Mouse (Mus musculus) frontal cortex, postnatal 14 days (tissue): ENCODE results near the gene Shisa3.

ENCODE experiments used
- DNase-seq, 2 experiments: peaks; one replicate each; pipeline ENCODE4 v3.0.0; 2022; ENCODE audit warnings: low spot score in 2 of 2

The Shisa3 gene

DNA sequence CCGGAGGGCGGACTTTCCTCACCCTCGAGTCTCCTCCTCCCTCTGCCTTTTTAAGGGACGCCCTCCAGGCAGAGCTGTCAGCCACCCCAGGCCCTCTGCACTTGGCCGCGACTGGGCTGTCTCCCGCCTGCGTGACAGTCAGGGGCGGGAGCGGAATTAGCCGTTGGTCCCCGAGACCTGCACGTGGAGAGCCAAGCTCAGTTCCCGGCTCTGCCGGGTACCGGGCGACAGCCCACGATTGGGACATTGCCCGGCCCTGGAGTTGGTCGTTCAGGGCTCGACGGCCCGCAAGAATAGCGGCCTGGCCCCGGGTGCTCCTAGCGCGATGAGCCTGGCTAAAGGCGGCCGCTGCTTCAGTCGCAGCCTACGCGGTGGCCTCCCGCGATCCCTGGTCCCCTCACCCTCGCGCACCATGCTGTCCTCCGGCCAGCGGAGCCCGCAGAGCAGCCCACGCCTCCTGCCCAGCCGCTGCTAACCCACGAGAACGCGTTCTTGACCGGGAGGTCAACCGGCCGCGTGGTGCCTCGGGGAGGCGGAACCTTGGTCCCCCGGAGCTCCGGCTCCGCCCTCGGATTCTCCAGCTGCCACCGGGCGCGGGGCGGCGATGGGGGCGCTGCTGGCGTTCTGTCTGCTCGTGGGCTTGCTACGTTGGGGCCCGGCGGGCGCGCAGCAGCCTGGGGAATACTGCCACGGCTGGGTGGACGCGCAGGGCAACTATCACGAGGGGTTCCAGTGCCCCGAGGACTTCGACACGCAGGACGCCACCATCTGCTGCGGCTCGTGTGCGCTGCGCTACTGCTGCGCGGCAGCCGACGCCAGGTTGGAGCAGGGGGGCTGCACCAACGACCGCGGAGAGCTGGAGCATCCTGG, at the start of gene Shisa3:
Gene Shisa3, plus strand, starts transcription at position 79 of the 870 bp plus-strand sequence.
- DNase-seq, result no peak

DNA sequence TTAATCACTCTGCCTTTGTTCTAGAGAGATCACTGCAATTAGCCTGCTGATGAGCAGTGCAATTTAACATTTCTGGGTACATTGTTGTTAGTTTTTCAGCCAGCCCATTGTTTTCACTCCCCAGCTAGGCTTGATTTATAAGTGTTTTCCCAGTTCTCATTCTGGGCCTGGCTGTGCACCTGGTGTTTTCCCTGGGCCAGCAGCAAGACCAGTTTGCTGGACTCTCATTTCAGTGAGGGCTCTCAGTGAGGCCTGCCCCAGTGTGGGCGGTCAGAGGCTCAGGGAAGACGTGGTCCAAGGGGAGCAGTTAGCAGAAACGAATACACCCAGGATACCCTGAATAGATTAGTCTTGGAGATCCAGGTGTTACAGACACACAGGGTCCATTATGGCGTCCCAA, 49.0 kb upstream of the Shisa3 start:
- no peak for DNase-seq

DNA sequence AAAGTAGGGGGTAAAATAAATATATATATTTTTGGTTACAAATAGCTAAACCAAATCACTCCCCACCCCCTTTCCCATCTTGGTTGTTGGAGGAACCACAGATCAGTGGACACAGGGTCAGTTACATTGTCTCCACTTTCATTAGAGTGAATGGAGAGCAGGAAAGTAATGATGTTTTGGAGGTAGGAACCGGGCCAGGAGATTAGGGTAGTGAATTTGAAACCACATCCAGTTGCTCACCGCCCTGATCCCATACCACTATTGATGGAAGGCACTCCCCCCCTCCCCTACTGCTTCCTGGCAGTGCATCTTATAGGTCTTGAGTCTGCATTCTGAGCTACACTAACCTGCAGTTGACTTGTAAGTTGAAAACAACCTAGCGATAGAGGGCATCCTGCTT, 48.6 kb upstream of the Shisa3 start:
- DNase-seq, result no peak

DNA sequence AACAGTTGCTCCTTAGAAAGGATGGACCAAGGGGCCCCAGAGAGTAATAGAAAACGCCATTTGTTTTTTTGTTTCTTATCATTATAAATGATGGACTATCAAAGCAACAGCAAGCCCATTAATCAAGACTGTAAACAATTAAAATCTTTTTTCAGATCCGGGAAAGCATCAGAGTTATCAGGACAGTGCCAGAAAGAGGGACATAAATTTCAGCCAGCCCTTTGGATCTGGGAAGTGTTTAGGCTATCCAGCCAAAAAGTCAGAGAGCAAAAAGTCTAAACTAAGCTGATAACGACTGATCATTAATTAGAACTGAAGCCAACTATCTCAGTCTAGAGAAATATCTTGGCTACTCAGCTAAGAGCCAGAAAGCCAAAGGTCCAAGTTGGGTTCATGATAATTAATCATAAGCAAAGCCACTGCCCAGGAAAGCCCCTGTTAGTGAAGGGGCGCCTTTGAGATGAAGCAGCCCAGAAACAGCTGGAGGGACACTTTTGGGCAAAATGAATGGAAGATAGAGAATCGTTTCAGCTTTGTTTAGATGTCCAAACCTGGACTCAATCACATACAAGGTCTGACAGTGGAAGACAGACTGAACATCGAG, 35.0 kb upstream of the Shisa3 start:
- no peak for DNase-seq

DNA sequence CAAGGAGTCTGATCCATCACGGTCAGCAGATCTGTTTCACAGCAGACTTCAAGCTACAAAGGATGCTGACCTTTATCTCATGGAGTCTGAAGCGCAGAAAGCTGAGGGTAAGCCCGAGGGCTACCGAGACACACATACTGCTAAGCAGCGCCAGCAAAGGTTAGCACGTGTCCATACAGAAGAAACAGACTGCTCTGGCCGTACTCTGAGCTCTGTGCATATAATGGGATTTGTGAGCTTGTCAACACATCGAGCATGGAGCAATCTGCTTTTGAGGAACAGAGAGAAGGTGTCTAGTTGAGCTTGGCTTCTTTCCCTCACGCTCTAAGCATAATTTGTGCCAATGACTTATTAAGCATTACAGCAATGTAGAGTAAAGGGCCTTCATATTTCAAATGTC, 33.6 kb upstream of the Shisa3 start:
- no peak for DNase-seq

DNA sequence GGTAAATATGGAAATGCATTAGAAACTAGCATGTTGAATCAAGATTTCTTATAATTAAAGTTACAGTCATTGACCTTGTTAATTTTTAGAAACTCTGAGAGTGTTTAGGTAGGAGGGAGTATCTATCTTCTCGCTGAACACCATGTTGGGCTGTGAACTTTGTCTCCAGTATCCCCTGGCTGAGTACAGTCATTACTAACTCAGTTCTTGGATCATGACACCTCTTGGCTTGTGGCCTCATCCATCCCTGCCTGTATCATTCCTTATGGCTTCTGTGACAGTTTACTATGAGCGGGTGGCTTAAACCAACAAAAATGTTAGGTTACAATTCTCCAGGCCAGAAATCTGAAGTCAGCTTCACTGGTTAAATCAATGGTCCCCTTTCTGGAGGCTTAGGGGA, 32.0 kb upstream of the Shisa3 start:
- DNase-seq, result no peak

DNA sequence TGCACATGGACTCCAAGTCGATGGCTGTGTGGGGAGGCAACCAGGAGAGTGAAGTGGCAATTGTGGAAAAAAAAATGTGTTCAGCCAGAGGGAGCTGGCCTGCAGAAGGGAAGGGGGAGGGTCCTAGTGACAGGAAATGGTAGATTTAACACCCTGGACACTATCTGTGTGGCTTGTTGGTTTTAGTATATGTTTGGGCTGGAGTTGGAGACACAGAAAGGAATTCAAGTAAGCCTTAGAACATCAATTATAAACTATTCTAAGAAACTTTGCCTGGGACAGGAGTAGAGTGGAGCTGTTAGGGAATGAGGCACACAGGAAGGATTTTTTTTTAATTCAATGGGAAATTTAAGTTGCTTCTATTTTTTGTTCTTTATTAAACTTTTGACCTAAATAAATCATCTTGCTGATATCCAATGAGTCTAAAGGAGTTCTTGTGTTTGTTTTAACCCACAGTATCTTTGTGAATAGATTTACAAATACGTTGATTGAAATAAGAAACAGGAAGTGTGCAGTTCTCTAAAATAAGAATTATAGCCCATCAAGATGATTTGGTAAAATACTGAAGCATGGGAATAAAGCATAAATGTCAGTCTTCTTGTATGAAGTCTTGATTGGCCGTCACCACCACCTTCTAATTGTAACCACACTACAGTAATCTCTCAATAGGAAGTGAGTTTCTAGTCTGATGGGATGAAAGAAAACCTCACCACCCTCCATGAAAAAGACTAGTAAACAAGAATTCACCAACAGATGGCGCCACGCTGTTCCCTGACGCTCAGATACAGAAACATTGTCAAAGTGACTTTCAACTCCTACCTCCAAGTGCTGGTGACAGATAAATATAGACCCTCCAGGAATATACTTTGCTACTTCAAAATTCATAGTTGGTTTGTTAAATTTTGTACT, 27.7 kb upstream of the Shisa3 start:
- DNase-seq, result no peak

DNA sequence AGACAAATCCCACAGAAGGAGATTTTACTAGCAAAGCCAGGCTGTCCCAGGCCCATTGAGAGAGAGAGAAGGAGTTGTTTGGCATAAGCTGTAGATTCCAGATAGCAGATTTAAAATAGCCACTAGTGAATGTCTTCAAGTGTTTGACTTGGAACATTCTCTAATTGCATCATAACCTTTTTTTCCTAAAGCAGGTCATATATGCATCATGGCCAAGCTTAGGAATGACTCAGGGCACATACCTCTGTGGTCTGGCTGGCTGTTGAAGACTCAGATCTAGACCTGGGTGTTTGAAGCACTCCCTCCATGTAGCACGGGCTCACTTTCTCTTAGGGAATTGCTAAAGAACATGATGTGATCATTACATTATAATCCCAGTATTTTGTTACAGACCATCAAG, 12.6 kb upstream of the Shisa3 start:
- DNase-seq, result no peak

DNA sequence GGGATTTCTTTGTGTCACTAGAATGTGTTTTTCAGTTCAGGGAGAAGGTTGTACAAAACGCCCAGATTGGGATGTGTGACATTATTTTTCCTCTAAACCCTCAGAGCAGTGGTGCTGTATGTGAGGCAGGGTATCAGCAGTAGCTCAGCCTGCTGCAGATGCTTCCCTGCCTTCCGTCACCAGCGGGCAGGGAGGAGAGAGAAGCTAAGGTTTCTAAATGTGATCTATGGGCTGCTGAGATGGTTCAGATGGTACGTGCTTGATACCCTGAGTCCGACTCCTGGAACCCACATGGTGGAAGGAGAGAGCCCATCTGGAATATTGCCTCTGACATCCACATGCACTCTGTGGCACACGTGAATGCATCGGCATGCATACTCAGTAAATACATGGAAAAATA, 12.1 kb upstream of the Shisa3 start:
- no peak for DNase-seq

DNA sequence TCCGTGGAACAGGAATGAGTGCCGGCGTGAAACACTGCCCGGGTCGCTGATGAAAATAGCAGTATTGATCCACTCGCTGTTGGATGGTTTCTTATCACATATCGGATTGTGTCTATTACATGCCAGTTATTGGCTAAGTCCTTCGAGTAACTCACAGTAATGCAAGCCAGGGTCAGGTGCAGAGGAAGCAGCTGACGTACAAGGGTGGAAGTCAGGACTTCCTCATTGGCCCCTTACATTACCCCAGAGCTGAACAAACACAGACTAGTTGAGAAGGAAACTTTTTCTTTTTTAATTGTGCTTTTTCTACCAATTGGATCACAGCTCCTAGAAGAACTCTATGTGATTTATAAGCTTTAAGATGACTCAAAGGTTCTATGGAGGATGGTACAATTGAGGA, 7.7 kb upstream of the Shisa3 start:
- DNase-seq, result no peak

DNA sequence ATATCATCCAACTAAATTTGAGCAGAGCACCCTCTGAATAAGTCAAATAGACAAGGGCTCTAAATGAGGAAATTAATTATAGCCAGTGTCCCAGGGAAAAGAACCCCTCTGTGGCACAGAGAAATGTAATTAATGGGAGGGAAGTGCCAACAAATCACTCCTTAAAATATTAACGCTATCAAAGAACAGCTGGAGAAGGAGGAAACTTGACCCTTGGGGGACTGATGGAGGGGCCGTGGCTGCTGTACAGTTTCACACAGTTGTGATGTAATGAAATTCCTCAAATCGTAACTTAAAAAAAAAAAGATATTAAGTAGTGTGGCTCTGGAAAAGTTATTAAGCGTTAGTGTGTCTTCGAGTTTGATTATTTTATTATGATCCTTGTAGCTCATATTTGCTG, 1.7 kb upstream of the Shisa3 start:
- DNase-seq, result no peak

DNA sequence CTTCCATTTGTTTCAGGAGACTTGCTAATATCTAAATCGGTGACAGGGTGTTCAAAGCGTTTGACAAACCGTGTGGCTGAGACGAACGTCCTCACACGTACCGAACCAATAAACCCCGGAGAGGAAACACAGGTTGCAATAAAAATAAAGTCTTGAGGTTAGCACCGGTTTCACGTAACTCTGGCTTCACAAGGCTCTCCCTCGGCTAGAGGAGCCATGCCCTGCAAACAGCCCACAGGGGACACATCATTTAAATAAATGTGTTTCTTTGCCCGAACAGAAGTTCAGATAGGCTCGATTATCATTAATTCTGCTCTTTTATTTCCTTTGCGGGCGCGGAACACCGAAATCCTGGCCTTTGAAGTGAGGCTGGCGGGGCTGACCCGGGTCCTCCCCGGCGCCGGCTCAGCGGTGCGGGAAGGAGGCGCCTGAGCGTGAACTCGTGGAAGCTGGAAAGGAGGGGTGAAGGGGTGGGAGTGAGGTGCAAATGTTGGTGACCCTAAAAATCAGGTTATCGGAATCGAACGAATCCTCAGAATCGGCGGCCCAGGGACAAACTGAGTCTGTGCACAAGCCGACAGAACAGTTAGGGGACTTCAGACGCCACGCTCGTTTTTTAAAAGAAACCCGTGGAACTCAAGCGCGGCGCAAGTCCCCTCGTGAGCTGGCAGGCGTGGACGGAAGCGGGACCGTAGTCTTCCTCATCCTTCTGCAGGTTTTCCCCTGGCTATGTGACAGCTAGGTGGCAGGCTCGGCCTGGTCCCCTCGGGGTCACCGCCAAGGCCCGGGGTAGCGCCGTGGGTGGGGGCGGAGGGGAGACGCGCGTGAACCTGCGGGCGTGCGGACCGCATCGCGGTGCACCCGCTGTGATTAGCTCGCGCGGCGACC, 522 bp upstream of the Shisa3 start:
- no peak for DNase-seq

DNA sequence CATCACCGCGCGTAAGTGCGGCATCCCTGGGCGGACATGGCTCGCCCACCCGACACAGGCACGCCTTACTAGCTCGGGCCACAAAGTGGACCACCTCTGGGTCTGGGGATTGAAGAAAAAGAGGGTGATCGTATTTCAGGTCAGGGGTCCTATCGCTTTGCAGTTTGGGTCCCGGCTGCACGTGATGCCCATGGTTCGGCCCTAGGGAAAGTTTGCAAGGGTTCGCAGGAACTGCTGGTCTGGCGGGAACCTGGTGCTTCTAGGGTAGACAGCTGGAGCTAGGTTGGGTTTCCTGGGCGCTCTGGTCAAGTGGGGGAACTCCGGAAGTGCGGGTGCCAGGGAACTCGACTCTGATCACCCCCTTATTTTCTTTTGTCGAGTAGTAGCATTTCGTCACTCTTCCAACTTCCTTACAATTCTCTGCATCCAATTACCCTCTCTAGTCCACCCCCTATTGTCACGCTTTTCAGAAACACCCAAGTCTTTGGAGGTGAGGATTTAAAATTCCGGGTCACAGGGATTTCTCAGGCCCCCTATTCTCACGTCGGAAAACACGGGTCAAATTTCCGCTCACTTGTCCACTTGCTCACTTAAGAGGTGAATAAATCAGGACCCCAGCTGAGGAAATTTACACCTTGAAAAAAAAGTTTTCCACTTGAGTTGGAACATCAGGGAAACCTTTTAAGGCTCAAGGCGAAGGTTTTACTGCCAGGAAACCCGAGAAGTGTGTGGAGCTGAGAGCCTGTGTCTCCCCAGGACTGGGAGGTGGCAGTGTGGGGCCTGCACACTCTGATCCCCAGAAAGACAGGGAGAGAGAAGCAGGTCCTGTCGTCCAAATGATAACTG, 1.2 kb downstream of the Shisa3 start:
- DNase-seq, result no peak

DNA sequence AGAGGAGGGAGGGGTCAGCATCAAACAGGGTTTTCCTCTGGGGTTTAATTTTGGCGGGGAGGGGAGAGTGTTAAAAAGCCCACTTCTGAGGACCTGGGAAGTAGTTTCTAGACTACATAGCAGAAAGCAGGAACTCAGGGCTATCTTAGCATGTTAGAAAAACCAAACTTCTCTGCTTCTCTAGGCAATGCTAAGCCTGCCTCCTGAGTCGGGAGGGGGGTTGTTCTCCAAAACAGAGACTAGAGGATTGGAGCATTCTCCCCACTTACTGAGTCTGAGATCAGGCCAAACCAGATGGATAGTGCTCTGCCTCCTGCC, 1.8 kb downstream of the Shisa3 start:
- DNase-seq, result no peak

DNA sequence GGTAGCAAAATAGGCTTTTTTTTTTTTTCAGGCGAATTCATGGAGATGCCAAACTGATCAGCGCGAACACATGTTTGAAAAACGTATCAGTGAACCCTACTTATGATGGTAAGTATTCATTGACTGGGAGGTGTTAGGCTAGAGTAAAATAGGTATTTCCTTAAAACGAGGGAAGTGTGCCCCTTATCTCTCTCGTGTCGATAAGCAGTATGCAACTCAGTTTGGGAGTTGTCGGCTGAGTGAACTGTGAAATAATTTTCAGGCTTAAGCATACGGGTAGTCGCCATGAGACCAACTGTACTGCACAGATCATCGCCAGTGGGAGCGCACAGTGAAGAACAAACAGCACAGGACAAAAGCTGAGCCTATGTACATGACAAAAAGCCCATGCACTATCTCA, 13.5 kb downstream of the Shisa3 start:
- no peak for DNase-seq

DNA sequence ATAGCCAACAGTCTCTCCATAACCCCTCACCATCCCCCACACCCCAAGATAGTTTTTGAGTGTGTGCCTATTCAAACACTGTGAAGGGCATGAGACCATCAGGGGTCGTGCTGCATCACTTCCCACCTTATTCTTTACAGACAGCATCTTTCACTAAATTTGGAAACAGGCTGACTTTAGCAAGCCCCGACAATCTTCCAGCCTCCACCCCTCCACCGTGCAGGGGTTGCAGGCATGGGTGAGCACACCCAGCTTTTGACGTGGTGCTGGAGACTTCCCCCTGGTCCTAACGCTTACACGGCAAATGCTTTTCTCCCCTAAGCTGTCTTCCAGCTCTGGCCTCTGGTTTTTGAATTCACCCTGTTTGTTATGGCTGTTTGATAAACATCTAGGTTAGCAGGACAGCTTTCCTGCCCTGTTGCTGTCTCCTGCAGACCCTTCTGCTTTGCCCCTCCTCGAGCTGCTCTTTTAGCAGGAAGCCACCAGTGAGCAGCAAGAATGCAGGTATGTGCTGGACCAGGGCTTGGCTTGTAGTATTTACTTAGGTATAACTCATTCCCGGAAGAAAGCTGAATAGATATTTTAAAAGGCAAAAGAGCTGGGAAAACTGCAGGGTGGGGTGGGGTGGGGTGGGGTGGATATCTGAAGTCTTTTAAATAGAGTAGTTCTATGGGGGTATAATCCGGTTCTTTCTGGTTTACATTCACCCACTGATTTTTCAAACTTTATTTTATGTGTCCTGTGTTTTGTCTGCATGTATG, 20.7 kb downstream of the Shisa3 start:
- DNase-seq, result no peak

DNA sequence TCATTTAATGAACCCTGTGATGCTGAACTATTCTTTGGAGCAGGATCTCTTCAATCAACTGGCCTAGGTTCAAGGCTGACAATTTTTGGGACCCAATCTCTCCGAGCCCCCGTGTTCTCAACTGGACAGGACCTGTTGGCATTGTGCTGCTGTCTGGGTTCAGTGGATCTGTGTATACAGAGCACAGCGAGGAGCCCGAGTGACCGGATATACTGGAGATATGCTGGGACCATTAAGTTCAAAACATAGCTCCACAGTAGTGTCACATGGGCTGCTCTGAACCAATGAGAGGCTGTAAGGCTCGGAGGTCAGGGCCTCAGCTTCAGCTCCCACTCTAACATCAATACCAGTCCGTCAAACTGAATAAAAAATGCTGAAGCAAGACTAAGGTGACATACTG, 21.8 kb downstream of the Shisa3 start:
- DNase-seq, result no peak

DNA sequence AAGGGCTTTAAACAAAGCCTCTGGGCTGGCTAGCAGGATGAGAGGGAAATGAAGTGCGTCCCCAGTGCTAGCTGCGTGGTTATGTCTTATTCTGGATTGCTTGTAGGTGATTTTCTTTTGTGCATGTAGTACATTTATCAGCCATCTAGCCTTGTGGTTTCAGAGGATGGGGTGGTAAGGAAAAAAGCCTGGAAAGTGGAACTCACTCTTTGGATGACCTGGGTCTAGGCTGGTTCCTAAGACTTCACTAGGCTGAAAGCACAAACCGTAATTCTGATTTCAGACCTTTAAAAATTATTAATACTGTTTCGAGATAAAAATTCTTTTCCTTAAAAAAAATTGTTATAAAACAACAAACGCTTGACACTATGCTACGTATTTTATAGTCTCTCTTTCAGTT, 22.2 kb downstream of the Shisa3 start:
- no peak for DNase-seq

DNA sequence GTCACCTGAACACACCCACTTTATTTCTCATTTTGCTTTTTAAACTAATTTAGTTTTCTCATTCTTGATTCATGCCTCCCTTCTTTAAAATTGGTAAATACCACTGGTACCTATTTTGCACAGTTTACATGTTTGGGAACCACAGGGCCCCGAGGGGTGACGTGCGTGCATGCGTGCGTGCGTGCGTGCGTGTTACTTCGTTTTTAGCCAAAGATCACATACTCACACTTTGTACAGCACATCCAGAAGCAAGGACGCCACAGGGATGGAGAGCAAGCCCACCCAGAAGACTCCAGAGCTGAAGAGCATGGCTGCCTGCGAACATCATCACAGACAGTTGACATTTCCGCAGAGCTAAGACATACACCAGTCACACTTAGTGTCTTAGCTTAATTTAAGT, 23.6 kb downstream of the Shisa3 start:
- DNase-seq, result no peak
